Mouse (Mus musculus): ENCODE data around the gene Fam217b. TPM values are rescaled to one million over a fixed set of nuclear protein-coding genes. Genes with fewer than 3 reads are reported as not detected.
A peak's percentile ranks its signal among the peaks of the same experiment; 100 is the strongest.

Gene Fam217b
- 3.4 and 4.7 TPM in 2 replicates for polyA plus RNA-seq (2016; fragmentation: Nextera tagmentation; extraction: Ambion mirVana)

DNA sequence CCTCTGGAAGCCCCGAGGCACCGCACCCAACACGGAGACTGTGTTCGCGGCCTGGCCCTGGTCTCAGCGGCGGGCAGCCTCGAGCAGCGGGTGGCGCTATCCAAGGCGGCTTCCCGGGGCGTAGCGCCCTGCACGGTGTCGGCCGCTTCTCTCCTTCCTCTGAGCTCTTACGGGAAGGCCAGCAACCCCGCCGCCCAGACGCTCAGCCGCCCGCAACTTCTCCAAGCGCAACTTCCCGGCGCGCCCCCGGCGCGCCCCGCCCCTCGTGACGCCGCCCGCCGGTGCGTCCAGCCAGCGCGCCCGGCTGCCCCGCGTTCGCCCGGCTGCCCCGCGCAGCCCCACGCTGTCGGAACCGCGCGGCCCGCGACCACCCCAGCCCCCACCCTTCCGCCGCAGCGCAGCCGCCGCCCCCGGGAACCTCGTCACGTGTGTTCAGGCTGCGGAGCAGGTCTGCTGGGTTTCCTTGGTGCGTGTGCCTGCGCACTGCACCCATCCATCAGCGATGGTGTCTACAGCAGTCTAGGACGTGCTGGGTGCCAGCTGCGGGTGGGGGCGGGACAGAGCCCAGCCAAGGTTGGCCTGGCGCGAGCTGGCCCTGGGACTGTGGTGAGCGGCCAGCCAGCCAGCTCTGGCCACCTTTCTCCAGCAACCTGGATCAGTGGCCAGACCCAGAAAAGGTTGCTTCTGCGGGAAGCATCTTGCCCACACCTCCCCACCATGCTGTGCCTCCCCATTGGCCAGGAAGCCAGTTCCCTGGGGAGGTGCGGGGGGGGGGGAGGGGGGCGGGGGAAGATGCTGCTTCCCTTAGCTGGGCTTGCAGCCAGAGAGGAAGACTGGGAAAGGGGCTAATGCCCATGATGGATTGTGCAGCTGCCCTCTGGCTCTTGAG lies at the start of gene Fam217b, which contains the start of gene Ppp1r3d:
Gene Fam217b (plus strand): TSS at position 264 of the 889 bp plus-strand sequence.
Gene Ppp1r3d (minus strand): TSS at position 212 of the 889 bp plus-strand sequence.
- DNase-seq (ENCODE audit: low spot score), result peak; percentile 78
- H3K27ac ChIP-seq (replicated peaks), result peak within 1 kb of the TSS; percentile 79
- peaks cover 8% of the 10 kb centered on the region for H3K36me3 ChIP-seq (replicated peaks)
- peaks cover 29% of the 10 kb centered on the region for H3K4me1 ChIP-seq
- H3K9me3 ChIP-seq, result no peaks in the 10 kb centered on the region
- peaks cover 57% of the 10 kb centered on the region for H3K27me3 ChIP-seq (replicated peaks; ENCODE audit: low read depth, poor library complexity, severe bottlenecking)
- under 1% methylated on average over 74 of the region's 74 CpGs for WGBS
- H3K4me3 ChIP-seq, result peak within 1 kb of the TSS; percentile 78

GRCm38 (mm10) chr2:178407053-178407815 lies 7.1 kb upstream of the Fam217b start, which contains the start of gene Sycp2:
Sycp2 (minus strand) TSS chr2:178407685.
- Histone ChIP-seq H3K4me3 (no peak within 1 kb of the TSS), H3K4me1 (0 out of 2 replicates have a peak, but pooled peaks cover 2% of the 10 kb centered on the region), H3K9me3 (peaks cover 7% of the 10 kb centered on the region; the same call in 1 of the 2 replicates), H3K36me3 (replicated peaks) (no peaks in the 10 kb centered on the region), H3K27me3 (replicated peaks; ENCODE audit: low read depth, poor library complexity, severe bottlenecking) (peaks cover 19% of the 10 kb centered on the region), H3K27ac (replicated peaks) (no peak within 1 kb of the TSS)
- no peak for DNase-seq (ENCODE audit: low spot score)
- 82% methylated on average over 52 of the region's 52 CpGs for WGBS

DNA sequence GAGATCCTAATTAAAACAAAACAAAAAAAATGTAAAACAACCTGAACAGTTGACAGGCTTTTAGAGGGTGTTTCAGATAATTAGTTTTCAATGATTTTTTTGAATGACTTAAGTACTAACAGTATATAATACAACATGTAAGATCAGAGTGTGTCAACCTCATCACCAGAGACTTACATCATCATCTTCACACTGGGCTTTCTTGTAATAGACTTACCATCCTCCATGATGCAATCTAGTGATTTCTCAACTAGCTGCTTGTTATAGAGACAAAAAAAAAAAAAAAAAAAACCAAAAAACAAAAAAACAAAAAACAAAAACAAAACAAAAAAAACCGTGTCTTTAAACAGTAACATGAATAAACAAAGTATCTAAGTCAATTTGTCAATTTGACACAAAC lies 5.3 kb upstream of the Fam217b start:
- WGBS, result 61% methylated on average over 1 of the region's 1 CpGs
- Histone ChIP-seq H3K4me3 (no peak overlapping the region), H3K9me3 (peaks cover 7% of the 10 kb centered on the region; the same call in 1 of the 2 replicates), H3K4me1 (peaks cover 11% of the 10 kb centered on the region), H3K27ac (replicated peaks) (no peak overlapping the region), H3K27me3 (replicated peaks; ENCODE audit: low read depth, poor library complexity, severe bottlenecking) (peaks cover 37% of the 10 kb centered on the region), H3K36me3 (replicated peaks) (no peaks in the 10 kb centered on the region)
- DNase-seq (ENCODE audit: low spot score), result no peak

DNA sequence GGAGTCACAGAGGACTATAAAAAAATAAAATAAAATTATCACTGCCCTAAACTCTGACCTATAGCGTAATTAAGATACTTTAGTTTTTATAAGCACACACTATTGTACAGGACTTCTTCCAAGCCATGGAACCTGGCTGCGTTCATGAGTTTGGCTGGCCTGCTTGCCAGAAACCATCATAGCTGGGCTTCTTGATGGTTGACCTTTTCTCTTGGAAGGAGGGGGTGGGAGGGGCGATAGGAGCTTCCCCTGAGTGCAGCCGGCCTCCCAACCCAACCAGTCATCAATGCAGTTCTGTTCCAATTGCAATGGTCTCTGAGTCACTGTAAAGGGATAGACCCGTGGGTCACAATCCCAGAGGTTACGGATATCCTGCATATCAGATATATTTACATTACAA lies 4.0 kb upstream of the Fam217b start:
- no peaks in the 10 kb centered on the region for H3K36me3 ChIP-seq (replicated peaks)
- no peak overlapping the region for H3K27ac ChIP-seq (replicated peaks)
- peaks cover 22% of the 10 kb centered on the region for H3K4me1 ChIP-seq
- peaks cover 7% of the 10 kb centered on the region; the same call in 1 of the 2 replicates for H3K9me3 ChIP-seq
- H3K4me3 ChIP-seq, result no peak overlapping the region
- 79% methylated on average over 6 of the region's 6 CpGs for WGBS
- peaks cover 47% of the 10 kb centered on the region for H3K27me3 ChIP-seq (replicated peaks; ENCODE audit: low read depth, poor library complexity, severe bottlenecking)
- DNase-seq (ENCODE audit: low spot score), result no peak

DNA sequence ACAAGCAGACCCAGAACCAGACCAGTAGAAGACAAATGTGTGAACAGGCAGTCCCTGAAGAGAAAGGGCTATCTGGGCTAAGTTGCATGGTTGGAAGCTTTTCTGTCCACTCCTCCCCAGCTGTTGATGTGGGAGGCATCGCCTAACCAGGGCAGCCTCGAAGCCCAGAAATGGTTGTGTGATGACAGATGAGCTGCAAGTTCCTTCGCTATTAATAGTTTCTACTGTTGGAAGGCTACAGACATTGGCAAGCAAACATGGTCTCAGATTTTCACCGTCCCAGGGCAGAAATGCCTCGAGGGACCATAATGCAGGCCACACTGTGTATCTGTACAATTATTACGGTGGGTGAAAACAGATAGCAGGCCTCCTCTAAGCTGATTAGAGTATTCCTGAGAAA lies 1.7 kb upstream of the Fam217b start:
- H3K9me3 ChIP-seq, result peaks cover 1% of the 10 kb centered on the region; the same call in 1 of the 2 replicates
- no peak overlapping the region for H3K27ac ChIP-seq (replicated peaks)
- no peaks in the 10 kb centered on the region for H3K36me3 ChIP-seq (replicated peaks)
- H3K4me3 ChIP-seq, result no peak overlapping the region
- no peak for DNase-seq (ENCODE audit: low spot score)
- H3K27me3 ChIP-seq (replicated peaks; ENCODE audit: low read depth, poor library complexity, severe bottlenecking), result peaks cover 57% of the 10 kb centered on the region
- WGBS, result 68% methylated on average over 6 of the region's 6 CpGs
- H3K4me1 ChIP-seq, result peaks cover 29% of the 10 kb centered on the region

- peaks cover 57% of the 10 kb centered on the region for H3K27me3 ChIP-seq (replicated peaks; ENCODE audit: low read depth, poor library complexity, severe bottlenecking)
- WGBS, result 61% methylated on average over 13 of the region's 13 CpGs
- peak overlapping the region; percentile 78; the same call in 1 of the 2 replicates for H3K4me3 ChIP-seq
Measured at GRCm38 (mm10) chr2:178413081-178413480, 1.2 kb upstream of the Fam217b start.

DNA sequence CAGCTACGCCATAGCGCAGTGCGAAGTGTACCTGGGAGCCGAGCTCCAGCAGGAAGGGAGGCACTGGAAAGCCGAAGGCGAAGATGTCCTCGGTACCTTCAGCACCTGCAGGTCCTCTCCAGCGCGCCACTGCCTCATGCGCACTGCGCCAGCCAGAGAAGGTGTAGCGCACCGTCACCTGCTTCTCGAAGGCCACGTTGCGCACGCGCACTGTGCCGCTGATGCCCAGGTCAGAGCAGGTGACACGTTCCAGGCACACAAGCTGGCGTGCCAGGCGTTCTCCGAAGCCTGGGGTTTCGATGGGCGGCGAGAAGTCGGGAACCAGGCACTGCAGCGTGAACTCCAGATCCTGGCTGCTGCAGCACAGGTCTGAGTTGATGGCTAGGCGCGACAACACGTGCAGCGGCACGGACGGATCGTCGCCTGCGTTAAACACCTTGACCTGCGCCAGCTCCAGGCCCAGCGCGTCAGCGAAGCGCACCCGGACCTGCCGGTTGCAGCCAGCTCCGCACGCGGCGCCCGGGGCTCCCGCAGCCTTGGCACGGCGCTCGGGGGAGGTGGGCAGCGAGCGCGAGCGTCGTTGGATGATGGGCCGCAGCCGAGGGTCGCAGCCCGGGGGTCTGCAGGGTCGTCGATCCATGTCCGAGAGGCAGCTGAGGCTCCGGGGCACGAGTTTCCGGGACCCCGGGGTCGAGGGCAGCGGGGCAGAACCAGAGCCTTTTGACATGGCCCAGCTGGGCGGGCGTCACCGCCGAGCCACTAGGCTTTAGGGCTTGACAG lies 653 bp upstream of the Fam217b start:
- Histone ChIP-seq H3K27me3 (replicated peaks; ENCODE audit: low read depth, poor library complexity, severe bottlenecking) (peaks cover 57% of the 10 kb centered on the region), H3K9me3 (no peaks in the 10 kb centered on the region), H3K27ac (replicated peaks) (peak overlapping the region; percentile 79), H3K36me3 (replicated peaks) (peaks cover 8% of the 10 kb centered on the region), H3K4me1 (peaks cover 29% of the 10 kb centered on the region), H3K4me3 (peak overlapping the region; percentile 78)
- no peak for DNase-seq (ENCODE audit: low spot score)
- WGBS, result 17% methylated on average over 75 of the region's 75 CpGs

More at GRCm38 (mm10) chr2:178413081-178413480, 1.2 kb upstream of the Fam217b start:
- no peak for DNase-seq (ENCODE audit: low spot score)
- peaks cover 29% of the 10 kb centered on the region for H3K4me1 ChIP-seq
- no peaks in the 10 kb centered on the region for H3K9me3 ChIP-seq
- peaks cover 3% of the 10 kb centered on the region for H3K36me3 ChIP-seq (replicated peaks)
- H3K27ac ChIP-seq (replicated peaks), result no peak overlapping the region

DNA sequence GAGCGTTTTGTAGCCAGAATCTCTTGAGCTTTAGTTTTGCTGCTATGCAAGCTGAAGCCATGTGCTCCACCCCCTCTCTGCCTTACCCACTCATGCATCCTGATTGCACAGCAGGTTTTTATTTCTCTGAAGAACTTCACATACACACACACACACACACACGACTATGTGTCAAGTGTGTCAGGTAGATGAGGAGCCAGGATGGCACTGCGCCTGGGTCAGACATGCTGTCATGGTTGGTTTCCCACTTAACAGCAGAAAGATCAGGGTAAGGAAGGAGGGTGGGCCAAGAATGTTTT lies 775 bp downstream of the Fam217b start:
- Histone ChIP-seq H3K27ac (replicated peaks) (no peak overlapping the region), H3K4me1 (peaks cover 29% of the 10 kb centered on the region), H3K4me3 (peak overlapping the region; percentile 78), H3K9me3 (no peaks in the 10 kb centered on the region), H3K36me3 (replicated peaks) (peaks cover 8% of the 10 kb centered on the region), H3K27me3 (replicated peaks; ENCODE audit: low read depth, poor library complexity, severe bottlenecking) (peaks cover 57% of the 10 kb centered on the region)
- no peak for DNase-seq (ENCODE audit: low spot score)
- 39% methylated on average over 3 of the region's 3 CpGs for WGBS

GRCm38 (mm10) chr2:178416427-178416826 lies 2.1 kb downstream of the Fam217b start:
- Histone ChIP-seq H3K4me1 (peaks cover 38% of the 10 kb centered on the region), H3K9me3 (no peaks in the 10 kb centered on the region), H3K36me3 (replicated peaks) (peaks cover 11% of the 10 kb centered on the region), H3K27ac (replicated peaks) (no peak overlapping the region), H3K4me3 (no peak overlapping the region), H3K27me3 (replicated peaks; ENCODE audit: low read depth, poor library complexity, severe bottlenecking) (peaks cover 48% of the 10 kb centered on the region)
- no peak for DNase-seq (ENCODE audit: low spot score)
- 71% methylated on average over 13 of the region's 13 CpGs for WGBS

DNA sequence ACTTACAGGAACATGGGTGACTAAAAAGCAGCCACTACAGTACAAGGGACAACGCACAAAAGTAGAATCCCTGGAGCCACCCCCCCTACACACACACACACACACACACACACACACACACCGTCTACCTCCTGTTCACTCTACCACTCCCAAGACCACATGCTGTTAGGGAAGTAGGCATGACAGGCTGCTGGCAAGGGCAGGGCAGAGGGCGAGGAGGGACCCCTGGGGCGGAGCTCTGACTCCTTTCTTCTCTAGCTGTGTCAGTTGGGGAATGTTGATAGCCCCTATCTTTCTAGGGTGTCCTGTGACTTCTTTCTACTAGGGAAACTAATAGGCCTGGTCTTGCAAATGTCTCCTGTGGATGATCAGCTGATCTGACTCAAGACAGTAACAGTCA lies 2.6 kb downstream of the Fam217b start:
- no peak overlapping the region for H3K27ac ChIP-seq (replicated peaks)
- H3K4me1 ChIP-seq, result peaks cover 44% of the 10 kb centered on the region
- DNase-seq (ENCODE audit: low spot score), result no peak
- H3K9me3 ChIP-seq, result no peaks in the 10 kb centered on the region
- H3K36me3 ChIP-seq (replicated peaks), result peaks cover 11% of the 10 kb centered on the region
- H3K4me3 ChIP-seq, result no peak overlapping the region
- WGBS, result 80% methylated on average over 4 of the region's 4 CpGs
- peaks cover 42% of the 10 kb centered on the region for H3K27me3 ChIP-seq (replicated peaks; ENCODE audit: low read depth, poor library complexity, severe bottlenecking)

DNA sequence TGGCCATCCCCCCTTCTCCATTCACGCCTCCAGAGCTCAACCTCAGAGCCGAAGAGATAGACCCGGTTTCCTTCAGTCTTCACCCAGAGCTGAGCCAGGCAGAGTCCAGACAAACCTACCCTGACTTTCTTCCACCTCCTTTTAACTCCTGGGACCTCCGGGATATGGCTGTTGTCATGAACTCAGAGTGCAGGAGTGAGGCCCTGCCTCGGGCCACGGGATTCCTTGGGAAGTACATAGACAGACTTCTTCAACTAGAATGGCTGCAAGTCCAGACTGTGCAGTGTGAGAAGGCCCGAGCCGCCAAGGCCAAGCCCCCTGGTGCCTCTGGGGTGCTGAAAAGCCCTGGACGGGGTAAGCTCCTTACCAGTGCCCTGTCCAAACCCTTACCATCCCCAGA lies 6.3 kb downstream of the Fam217b start:
- H3K4me1 ChIP-seq, result peaks cover 39% of the 10 kb centered on the region
- no peaks in the 10 kb centered on the region for H3K9me3 ChIP-seq
- peaks cover 11% of the 10 kb centered on the region for H3K36me3 ChIP-seq (replicated peaks)
- H3K27ac ChIP-seq (replicated peaks), result peak overlapping the region; percentile 79
- WGBS, result 76% methylated on average over 9 of the region's 9 CpGs
- DNase-seq (ENCODE audit: low spot score), result no peak
- no peak overlapping the region for H3K4me3 ChIP-seq
- H3K27me3 ChIP-seq (replicated peaks; ENCODE audit: low read depth, poor library complexity, severe bottlenecking), result peaks cover 14% of the 10 kb centered on the region

GRCm38 (mm10) chr2:178421603-178422002 lies 7.3 kb downstream of the Fam217b start:
- Histone ChIP-seq H3K27ac (replicated peaks) (peak overlapping the region; percentile 79), H3K4me3 (no peak overlapping the region), H3K27me3 (replicated peaks; ENCODE audit: low read depth, poor library complexity, severe bottlenecking) (peaks cover 6% of the 10 kb centered on the region; the same call in 1 of the 2 replicates), H3K4me1 (peaks cover 34% of the 10 kb centered on the region), H3K36me3 (replicated peaks) (peaks cover 11% of the 10 kb centered on the region), H3K9me3 (no peaks in the 10 kb centered on the region)
- WGBS, result 41% methylated on average over 6 of the region's 6 CpGs
- DNase-seq (ENCODE audit: low spot score), result peak; percentile 37

Data from embryonic facial prominence, embryonic 10.5 days (tissue).